Mouse (Mus musculus): ENCODE measurements around the gene D1Pas1. TPM values are rescaled to one million over a fixed set of nuclear protein-coding genes. Genes with fewer than 3 reads are reported as not detected.

D1Pas1 gene
- polyA plus RNA-seq, 1 experiment from 2014 or later, result not detected

GRCm38 (mm10) chr1:186954591-186954990 is 12.6 kb upstream of the D1Pas1 start:
- H3K4me3 ChIP-seq (replicated peaks), result no peak overlapping the region
- H3K27me3 ChIP-seq, result no peaks in the 10 kb centered on the region
- no peaks in the 10 kb centered on the region for H3K4me1 ChIP-seq (replicated peaks)
- H3K36me3 ChIP-seq, result no peaks in the 10 kb centered on the region
- DNase-seq (no peak), ATAC-seq (ENCODE audit: low read depth) (no peak)
- H3K27ac ChIP-seq, result no peak overlapping the region
- no peaks in the 10 kb centered on the region for H3K9me3 ChIP-seq (replicated peaks)
- WGBS (ENCODE audit: insufficient replicate concordance), result 57% methylated on average over 4 of the region's 4 CpGs
- no peak overlapping the region for H3K9ac ChIP-seq
- no peak overlapping the region for H3K4me2 ChIP-seq

GRCm38 (mm10) chr1:186959380-186959779 is 7.8 kb upstream of the D1Pas1 start:
- Histone ChIP-seq H3K27me3 (no peaks in the 10 kb centered on the region), H3K9me3 (replicated peaks) (no peaks in the 10 kb centered on the region), H3K4me2 (no peak overlapping the region), H3K27ac (no peak overlapping the region), H3K4me1 (replicated peaks) (no peaks in the 10 kb centered on the region), H3K4me3 (replicated peaks) (no peak overlapping the region), H3K36me3 (no peaks in the 10 kb centered on the region), H3K9ac (no peak overlapping the region)
- DNase-seq (no peak), ATAC-seq (ENCODE audit: low read depth) (no peak)
- 44% methylated on average over 4 of the region's 4 CpGs for WGBS (ENCODE audit: insufficient replicate concordance)

DNA sequence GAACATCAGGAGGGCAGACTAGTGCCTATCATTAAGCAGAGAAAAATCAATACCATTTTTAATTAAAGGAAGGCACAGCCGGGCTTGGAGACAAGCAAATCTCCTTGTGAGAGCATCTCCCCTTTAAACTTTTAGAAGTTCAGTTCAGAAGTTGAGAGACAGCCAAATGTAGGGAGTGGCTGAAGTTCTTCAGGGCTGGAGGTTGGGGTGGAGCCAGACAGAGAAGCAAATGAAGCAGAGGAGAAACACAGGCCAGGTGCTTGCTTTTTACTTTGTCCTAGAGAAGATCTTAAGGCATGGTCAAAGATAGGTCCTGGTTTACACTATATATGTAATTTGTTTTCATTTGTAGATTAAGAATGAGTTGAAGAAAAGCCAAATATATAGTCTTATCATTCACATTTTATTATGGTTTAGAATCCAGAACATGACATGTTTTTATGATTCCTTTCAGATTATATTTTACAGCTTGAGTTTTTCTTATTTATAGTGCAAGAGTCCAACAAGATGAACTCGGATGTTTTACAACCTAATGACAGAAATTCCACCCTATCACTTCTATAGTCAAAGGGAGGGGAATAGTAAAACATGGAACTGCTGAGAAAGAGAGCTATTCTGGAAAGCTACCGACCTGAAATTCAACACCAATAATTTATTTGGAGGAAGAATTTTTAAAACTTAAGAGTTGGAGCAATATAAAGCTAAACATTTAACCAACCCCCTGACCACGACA is 2.9 kb upstream of the D1Pas1 start:
- H3K36me3 ChIP-seq, result no peaks in the 10 kb centered on the region; the same call in 1 of the 2 replicates
- no peak for DNase-seq
- H3K4me2 ChIP-seq, result no peak overlapping the region
- H3K27ac ChIP-seq, result no peak overlapping the region
- H3K4me1 ChIP-seq (replicated peaks), result no peaks in the 10 kb centered on the region
- no peaks in the 10 kb centered on the region for H3K27me3 ChIP-seq
- no peak overlapping the region for H3K9ac ChIP-seq
- WGBS (ENCODE audit: insufficient replicate concordance), result 41% methylated on average over 4 of the region's 4 CpGs
- ATAC-seq (ENCODE audit: low read depth), result no peak
- H3K9me3 ChIP-seq (replicated peaks), result peaks cover 29% of the 10 kb centered on the region
- no peak overlapping the region for H3K4me3 ChIP-seq (replicated peaks)

GRCm38 (mm10) chr1:186967926-186968325 is 710 bp downstream of the D1Pas1 start:
- Histone ChIP-seq H3K9me3 (replicated peaks) (peaks cover 33% of the 10 kb centered on the region), H3K4me2 (no peak overlapping the region), H3K4me3 (replicated peaks) (no peak overlapping the region), H3K27me3 (no peaks in the 10 kb centered on the region), H3K9ac (no peak overlapping the region), H3K4me1 (replicated peaks) (no peaks in the 10 kb centered on the region), H3K27ac (no peak overlapping the region), H3K36me3 (no peaks in the 10 kb centered on the region; the same call in 1 of the 2 replicates)
- WGBS (ENCODE audit: insufficient replicate concordance), result 83% methylated on average over 34 of the region's 34 CpGs
- ATAC-seq (ENCODE audit: low read depth) (no peak), DNase-seq (no peak)

DNA sequence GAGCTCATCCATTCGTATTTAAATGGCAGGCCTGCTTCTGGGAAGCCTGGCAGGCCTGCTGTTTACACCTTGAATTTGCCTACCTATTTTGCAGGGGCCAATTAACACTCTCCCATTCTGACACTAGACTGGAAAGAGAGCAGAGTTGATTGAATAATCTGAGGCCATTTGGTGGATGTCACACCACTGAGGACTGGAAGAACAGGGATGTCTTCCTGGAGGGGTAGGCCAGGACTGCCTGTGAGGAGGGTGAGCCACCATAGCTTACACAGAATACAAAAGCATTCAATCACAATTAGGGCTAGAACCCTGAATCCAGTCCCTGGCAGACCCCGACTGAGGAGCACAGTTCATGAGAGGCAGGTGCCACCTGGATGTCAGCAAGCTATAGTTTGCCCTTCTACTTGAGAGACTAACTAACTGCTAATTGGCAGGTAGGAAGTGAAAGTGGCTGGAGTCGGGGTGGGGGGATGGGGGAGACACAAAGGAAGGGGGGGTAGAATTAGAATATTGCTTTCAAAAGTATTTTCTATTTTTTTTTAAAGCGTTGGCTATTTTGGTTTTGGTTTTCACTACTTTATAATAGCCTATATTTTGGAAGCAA is 9.8 kb downstream of the D1Pas1 start:
- Histone ChIP-seq H3K4me2 (no peak overlapping the region), H3K27ac (no peak overlapping the region), H3K9ac (no peak overlapping the region), H3K9me3 (replicated peaks) (no peaks in the 10 kb centered on the region), H3K36me3 (no peaks in the 10 kb centered on the region), H3K27me3 (no peaks in the 10 kb centered on the region), H3K4me1 (replicated peaks) (no peaks in the 10 kb centered on the region), H3K4me3 (replicated peaks) (no peak overlapping the region)
- no peak for DNase-seq
- no peak for ATAC-seq (ENCODE audit: low read depth)
- 41% methylated on average over 4 of the region's 4 CpGs for WGBS (ENCODE audit: insufficient replicate concordance)

- no peaks in the 10 kb centered on the region for H3K36me3 ChIP-seq
- no peak for DNase-seq
- H3K27me3 ChIP-seq, result no peaks in the 10 kb centered on the region
- no peak overlapping the region for H3K27ac ChIP-seq
- H3K4me3 ChIP-seq (replicated peaks), result no peak overlapping the region
- H3K9me3 ChIP-seq (replicated peaks), result no peaks in the 10 kb centered on the region
- ATAC-seq (ENCODE audit: low read depth), result no peak
- 77% methylated on average over 2 of the region's 2 CpGs for WGBS (ENCODE audit: insufficient replicate concordance)
- H3K9ac ChIP-seq, result no peak overlapping the region
- no peaks in the 10 kb centered on the region for H3K4me1 ChIP-seq (replicated peaks)
- H3K4me2 ChIP-seq, result no peak overlapping the region
Measured at GRCm38 (mm10) chr1:186977801-186978200, 10.6 kb downstream of the D1Pas1 start.

DNA sequence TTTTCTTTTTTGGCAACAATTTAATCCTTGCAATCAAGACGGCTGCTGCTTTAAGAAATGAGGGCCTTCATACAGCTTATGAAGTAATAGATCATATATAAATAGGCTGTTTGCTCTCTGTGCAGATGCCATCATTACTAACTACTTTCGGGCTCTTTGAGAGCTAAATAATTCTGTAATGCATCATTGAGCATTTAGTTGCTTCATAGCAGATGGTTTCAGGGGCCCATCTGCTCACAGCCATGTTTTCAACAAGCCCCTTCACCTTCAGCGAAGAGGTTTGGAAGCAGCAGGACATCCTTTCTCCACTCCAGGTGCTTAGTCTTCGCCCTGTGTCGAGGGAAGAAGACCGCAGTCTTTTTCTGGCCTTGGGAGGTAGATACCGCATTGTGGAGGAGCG is 12.2 kb downstream of the D1Pas1 start:
- Histone ChIP-seq H3K4me2 (no peak overlapping the region), H3K27ac (no peak overlapping the region), H3K4me1 (replicated peaks) (no peaks in the 10 kb centered on the region), H3K9ac (no peak overlapping the region), H3K4me3 (replicated peaks) (no peak overlapping the region), H3K36me3 (no peaks in the 10 kb centered on the region), H3K27me3 (no peaks in the 10 kb centered on the region), H3K9me3 (replicated peaks) (no peaks in the 10 kb centered on the region)
- ATAC-seq (ENCODE audit: low read depth) (no peak), DNase-seq (no peak)
- WGBS (ENCODE audit: insufficient replicate concordance), result 71% methylated on average over 8 of the region's 8 CpGs

DNA sequence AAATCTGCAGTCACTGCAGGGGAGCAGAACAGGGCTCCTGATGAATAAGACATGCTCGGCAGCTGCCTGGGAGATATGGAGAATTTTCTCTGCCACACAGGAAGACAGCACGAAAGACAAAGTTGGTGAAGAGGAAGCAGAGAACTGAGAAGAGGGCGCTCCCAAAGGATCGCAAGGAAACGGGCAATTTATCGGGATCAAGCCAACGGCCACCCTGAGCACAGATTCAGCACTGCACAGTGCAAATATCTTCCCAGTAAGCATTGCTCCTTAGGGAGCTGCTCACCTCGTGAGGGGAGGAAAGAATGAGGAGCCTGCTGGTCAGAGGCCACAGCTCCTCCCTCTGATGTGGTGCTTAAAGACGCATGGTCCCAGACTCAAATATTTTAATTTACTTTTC is 13.3 kb downstream of the D1Pas1 start:
- DNase-seq (no peak), ATAC-seq (ENCODE audit: low read depth) (no peak)
- no peaks in the 10 kb centered on the region for H3K4me1 ChIP-seq (replicated peaks)
- H3K4me2 ChIP-seq, result no peak overlapping the region
- H3K27me3 ChIP-seq, result no peaks in the 10 kb centered on the region
- no peak overlapping the region for H3K9ac ChIP-seq
- no peaks in the 10 kb centered on the region for H3K36me3 ChIP-seq
- no peaks in the 10 kb centered on the region for H3K9me3 ChIP-seq (replicated peaks)
- WGBS (ENCODE audit: insufficient replicate concordance), result 58% methylated on average over 9 of the region's 9 CpGs
- no peak overlapping the region for H3K4me3 ChIP-seq (replicated peaks)
- H3K27ac ChIP-seq, result no peak overlapping the region

GRCm38 (mm10) chr1:186985131-186985530 is 17.9 kb downstream of the D1Pas1 start:
- no peaks in the 10 kb centered on the region for H3K27me3 ChIP-seq

GRCm38 (mm10) chr1:186986086-186986485 is 18.9 kb downstream of the D1Pas1 start:
- H3K9ac ChIP-seq, result no peak overlapping the region
- 71% methylated on average over 9 of the region's 9 CpGs for WGBS (ENCODE audit: insufficient replicate concordance)
- H3K27ac ChIP-seq, result no peak overlapping the region
- no peak overlapping the region for H3K4me3 ChIP-seq (replicated peaks)
- ATAC-seq (ENCODE audit: low read depth), result no peak
- no peaks in the 10 kb centered on the region for H3K27me3 ChIP-seq
- no peaks in the 10 kb centered on the region for H3K36me3 ChIP-seq
- H3K9me3 ChIP-seq (replicated peaks), result no peaks in the 10 kb centered on the region
- no peak for DNase-seq
- no peak overlapping the region for H3K4me2 ChIP-seq
- H3K4me1 ChIP-seq (replicated peaks), result no peaks in the 10 kb centered on the region

More at GRCm38 (mm10) chr1:186985131-186985530, 17.9 kb downstream of the D1Pas1 start:
- 77% methylated on average over 11 of the region's 11 CpGs for WGBS (ENCODE audit: insufficient replicate concordance)
- H3K27ac ChIP-seq, result no peak overlapping the region
- DNase-seq (no peak), ATAC-seq (ENCODE audit: low read depth) (no peak)
- no peak overlapping the region for H3K4me3 ChIP-seq (replicated peaks)
- H3K36me3 ChIP-seq, result no peaks in the 10 kb centered on the region
- H3K4me2 ChIP-seq, result no peak overlapping the region
- no peaks in the 10 kb centered on the region for H3K4me1 ChIP-seq (replicated peaks)
- no peaks in the 10 kb centered on the region for H3K9me3 ChIP-seq (replicated peaks)
- no peak overlapping the region for H3K9ac ChIP-seq

- Histone ChIP-seq H3K9ac (no peak overlapping the region), H3K4me2 (no peak overlapping the region), H3K9me3 (replicated peaks) (no peaks in the 10 kb centered on the region), H3K4me3 (replicated peaks) (no peak overlapping the region), H3K4me1 (replicated peaks) (no peaks in the 10 kb centered on the region), H3K36me3 (no peaks in the 10 kb centered on the region), H3K27me3 (no peaks in the 10 kb centered on the region), H3K27ac (no peak overlapping the region)
- WGBS (ENCODE audit: insufficient replicate concordance), result 73% methylated on average over 8 of the region's 8 CpGs
- no peak for DNase-seq
- no peak for ATAC-seq (ENCODE audit: low read depth)
Measured at GRCm38 (mm10) chr1:186986506-186986905, 19.3 kb downstream of the D1Pas1 start.

GRCm38 (mm10) chr1:186988281-186988682 is 21.1 kb downstream of the D1Pas1 start:
- no peaks in the 10 kb centered on the region for H3K36me3 ChIP-seq
- no peak for ATAC-seq (ENCODE audit: low read depth)
- H3K9ac ChIP-seq, result no peak overlapping the region
- no peak for DNase-seq
- WGBS (ENCODE audit: insufficient replicate concordance), result 76% methylated on average over 9 of the region's 9 CpGs
- H3K27me3 ChIP-seq, result no peaks in the 10 kb centered on the region
- no peak overlapping the region for H3K27ac ChIP-seq
- H3K4me2 ChIP-seq, result no peak overlapping the region
- no peaks in the 10 kb centered on the region for H3K9me3 ChIP-seq (replicated peaks)
- H3K4me3 ChIP-seq (replicated peaks), result no peak overlapping the region
- H3K4me1 ChIP-seq (replicated peaks), result no peaks in the 10 kb centered on the region

All from liver, embryonic 13.5 days (tissue).